Mouse (Mus musculus): ENCODE results near the gene Naxd. TPM values are rescaled to one million over a fixed set of nuclear protein-coding genes. Genes with fewer than 3 reads are reported as not detected.
"Not testable (repeated sequence)": the region's sequence is repeated elsewhere in the genome, so short reads cannot be mapped to it uniquely, and the experiment has no call there.

The Naxd gene
- 70.4 and 94.1 TPM in 2 replicates for polyA plus RNA-seq (2012; rRNA removed)

- WGBS: 4% methylated on average over 73 of the region's 73 CpGs
Observed at GRCm38 (mm10) chr8:11497017-11497990, at the start of gene Naxd. TSS of gene Naxd (plus strand) at chr8:11497506.

GRCm38 (mm10) chr8:11447910-11448570, 49.3 kb upstream of the Naxd start:
- no peak for DNase-seq (ENCODE audit: low read depth, low spot score)
- 88% methylated on average over 23 of the region's 23 CpGs for WGBS

More at GRCm38 (mm10) chr8:11497017-11497990, at the start of gene Naxd:
- DNase-seq (ENCODE audit: low read depth, low spot score): no peak

- WGBS: 36% methylated on average over 8 of the region's 8 CpGs
- no peak for DNase-seq (ENCODE audit: low read depth, low spot score)
Observed at GRCm38 (mm10) chr8:11450184-11451113, 46.9 kb upstream of the Naxd start.

- WGBS: 89% methylated on average over 1 of the region's 1 CpGs
- DNase-seq (ENCODE audit: low read depth, low spot score): no peak
Observed at GRCm38 (mm10) chr8:11452152-11452551, 45.2 kb upstream of the Naxd start.

GRCm38 (mm10) chr8:11452559-11452958, 44.7 kb upstream of the Naxd start:
- DNase-seq (ENCODE audit: low read depth, low spot score): no peak
- 63% methylated on average over 3 of the region's 3 CpGs for WGBS

GRCm38 (mm10) chr8:11452974-11453373, 44.3 kb upstream of the Naxd start:
- 67% methylated on average over 4 of the region's 4 CpGs for WGBS
- no peak for DNase-seq (ENCODE audit: low read depth, low spot score)

GRCm38 (mm10) chr8:11454228-11454627, 43.1 kb upstream of the Naxd start:
- WGBS: 80% methylated on average over 12 of the region's 12 CpGs
- DNase-seq (ENCODE audit: low read depth, low spot score): no peak

- no peak for DNase-seq (ENCODE audit: low read depth, low spot score)
- WGBS: 77% methylated on average over 3 of the region's 3 CpGs
Observed at GRCm38 (mm10) chr8:11457278-11457677, 40.0 kb upstream of the Naxd start.

- 26% methylated on average over 12 of the region's 12 CpGs for WGBS
- no peak for DNase-seq (ENCODE audit: low read depth, low spot score)
Observed at GRCm38 (mm10) chr8:11457981-11458836, 39.1 kb upstream of the Naxd start.

GRCm38 (mm10) chr8:11459016-11459415, 38.3 kb upstream of the Naxd start:
- DNase-seq (ENCODE audit: low read depth, low spot score): no peak
- 15% methylated on average over 5 of the region's 5 CpGs for WGBS

- DNase-seq (ENCODE audit: low read depth, low spot score): no peak
- 49% methylated on average over 2 of the region's 2 CpGs for WGBS
Observed at GRCm38 (mm10) chr8:11460934-11461333, 36.4 kb upstream of the Naxd start.

GRCm38 (mm10) chr8:11461847-11462246, 35.5 kb upstream of the Naxd start:
- no peak for DNase-seq (ENCODE audit: low read depth, low spot score)
- WGBS: 45% methylated on average over 2 of the region's 2 CpGs

GRCm38 (mm10) chr8:11462641-11463040, 34.7 kb upstream of the Naxd start:
- 85% methylated on average over 4 of the region's 4 CpGs for WGBS
- no peak for DNase-seq (ENCODE audit: low read depth, low spot score)

- 87% methylated on average over 2 of the region's 2 CpGs for WGBS
- no peak for DNase-seq (ENCODE audit: low read depth, low spot score)
Observed at GRCm38 (mm10) chr8:11463541-11463888, 33.8 kb upstream of the Naxd start.

GRCm38 (mm10) chr8:11463889-11464706, 33.2 kb upstream of the Naxd start:
- DNase-seq (ENCODE audit: low read depth, low spot score): no peak
- WGBS: 47% methylated on average over 12 of the region's 12 CpGs

GRCm38 (mm10) chr8:11464707-11464964, 32.7 kb upstream of the Naxd start:
- WGBS: 50% methylated on average over 3 of the region's 3 CpGs
- DNase-seq (ENCODE audit: low read depth, low spot score): no peak

- no peak for DNase-seq (ENCODE audit: low read depth, low spot score)
- 91% methylated on average over 4 of the region's 4 CpGs for WGBS
Observed at GRCm38 (mm10) chr8:11465619-11466018, 31.7 kb upstream of the Naxd start.

- 97% methylated on average over 4 of the region's 5 CpGs for WGBS
- not testable (repeated sequence) for DNase-seq (ENCODE audit: low read depth, low spot score)
Observed at GRCm38 (mm10) chr8:11466528-11466927, 30.8 kb upstream of the Naxd start.
